Mouse (Mus musculus): ENCODE data around the gene BC052040.

Gene BC052040

DNA sequence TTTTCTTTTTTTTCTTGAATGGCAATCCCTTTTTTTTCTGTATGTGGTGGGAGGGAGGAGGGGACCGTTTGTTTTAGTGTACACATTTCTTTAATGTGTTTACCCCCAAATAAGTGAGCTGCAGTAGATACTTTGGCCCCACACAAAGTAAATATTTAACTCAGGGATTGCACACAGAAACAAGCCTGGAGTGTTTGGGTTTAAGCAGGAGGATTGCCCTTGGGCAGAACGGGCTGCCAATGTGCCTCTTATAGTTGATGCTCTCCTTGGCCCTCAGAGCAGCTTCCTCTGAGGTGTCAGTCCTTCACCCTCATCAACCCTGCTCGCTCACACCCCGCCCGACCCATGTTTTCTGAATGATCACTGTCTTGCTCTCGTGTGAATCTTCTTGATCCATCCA is 177.0 kb downstream of the BC052040 start:
- in situ Hi-C loops (cut with MboI; ENCODE audit: low sequenced_read_pairs), result no loop called here

DNA sequence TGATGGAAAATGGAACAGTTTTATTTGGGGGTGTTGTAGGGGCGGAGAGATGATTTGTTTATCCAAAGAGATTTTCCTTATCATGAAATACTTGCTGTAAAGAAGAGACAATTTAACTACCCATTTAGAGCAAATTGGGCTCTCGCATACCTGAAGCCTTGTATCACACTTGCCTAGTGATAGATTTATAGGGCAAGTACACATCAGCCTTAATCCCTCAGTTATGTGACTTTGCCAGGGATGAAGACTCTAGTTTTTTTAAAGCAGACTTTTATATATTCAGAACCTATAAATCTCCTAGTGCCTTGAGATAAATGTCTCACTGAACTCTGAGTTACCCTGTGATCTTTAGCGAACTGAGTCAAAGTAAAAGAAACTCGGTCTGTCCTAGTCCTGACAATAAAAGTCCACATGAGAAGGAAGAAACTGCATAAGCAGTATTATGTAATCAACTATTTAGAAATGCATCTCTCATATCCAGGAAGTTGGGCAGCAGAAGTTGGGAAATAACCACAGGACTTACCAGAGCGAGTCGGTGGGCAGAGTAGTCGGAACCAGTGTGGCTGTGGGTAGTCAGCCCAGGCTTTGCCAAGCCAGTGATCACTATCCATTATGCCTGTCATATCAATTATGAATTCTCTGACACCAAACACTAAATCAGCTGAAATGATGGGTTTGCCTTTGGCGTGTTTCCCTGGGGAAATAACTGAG is 183.2 kb downstream of the BC052040 start:
- in situ Hi-C loops (cut with MboI; ENCODE audit: low sequenced_read_pairs), result no loop called here

DNA sequence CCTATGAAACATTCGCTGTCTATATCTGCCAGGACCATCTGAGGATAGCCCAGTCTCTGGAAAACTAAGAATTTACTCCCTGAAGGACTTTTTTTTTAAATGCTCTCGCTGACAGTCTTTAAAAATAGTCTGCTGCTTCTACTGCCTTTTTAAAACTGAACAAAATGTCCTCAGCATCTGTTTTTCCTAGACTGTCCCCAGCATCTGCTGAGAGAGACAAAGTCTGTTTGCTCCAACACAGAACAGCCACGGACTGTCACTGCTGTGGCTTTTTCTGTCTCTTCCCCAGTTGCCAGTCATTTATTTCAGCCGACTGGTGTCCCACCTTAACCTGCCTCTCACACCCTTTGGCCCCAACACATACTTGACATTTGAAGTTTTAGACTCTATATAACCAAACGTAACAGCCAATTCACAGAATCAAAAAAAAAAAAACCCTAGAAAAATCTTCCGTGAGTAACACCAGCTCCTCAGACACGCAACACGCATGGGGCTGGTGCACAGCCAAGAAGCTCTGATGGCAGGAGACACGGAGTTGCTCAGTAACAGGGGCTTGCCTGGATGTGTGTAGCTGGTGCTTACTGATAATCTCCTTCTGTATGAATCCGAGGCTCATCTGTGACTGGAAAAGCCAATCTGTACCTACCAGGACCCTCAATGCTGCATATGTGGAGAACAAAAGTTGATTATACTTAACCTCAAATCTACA is 188.2 kb downstream of the BC052040 start:
- in situ Hi-C loops (cut with MboI; ENCODE audit: low sequenced_read_pairs), result no loop called here

DNA sequence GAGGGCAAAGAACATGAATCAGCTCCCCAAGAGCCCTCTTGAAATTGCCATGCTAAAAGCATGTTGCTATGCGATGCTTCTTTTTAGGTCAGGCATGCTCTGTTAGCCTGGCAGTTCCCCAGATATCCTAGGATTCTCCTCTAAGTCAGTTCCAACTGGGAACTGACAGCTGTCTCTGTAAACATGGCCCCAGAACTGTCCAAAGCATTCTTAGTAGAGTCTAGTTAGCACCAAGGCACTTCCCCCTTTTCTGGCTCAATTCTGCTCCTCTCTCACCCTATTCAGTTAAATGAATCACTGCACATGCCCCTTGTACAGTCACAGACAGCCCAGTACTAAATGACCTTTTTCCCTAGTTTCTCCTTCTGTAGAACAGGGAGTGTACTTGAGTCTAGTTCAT is 191.2 kb downstream of the BC052040 start:
- in situ Hi-C loops (cut with MboI; ENCODE audit: low sequenced_read_pairs), result no loop called here

DNA sequence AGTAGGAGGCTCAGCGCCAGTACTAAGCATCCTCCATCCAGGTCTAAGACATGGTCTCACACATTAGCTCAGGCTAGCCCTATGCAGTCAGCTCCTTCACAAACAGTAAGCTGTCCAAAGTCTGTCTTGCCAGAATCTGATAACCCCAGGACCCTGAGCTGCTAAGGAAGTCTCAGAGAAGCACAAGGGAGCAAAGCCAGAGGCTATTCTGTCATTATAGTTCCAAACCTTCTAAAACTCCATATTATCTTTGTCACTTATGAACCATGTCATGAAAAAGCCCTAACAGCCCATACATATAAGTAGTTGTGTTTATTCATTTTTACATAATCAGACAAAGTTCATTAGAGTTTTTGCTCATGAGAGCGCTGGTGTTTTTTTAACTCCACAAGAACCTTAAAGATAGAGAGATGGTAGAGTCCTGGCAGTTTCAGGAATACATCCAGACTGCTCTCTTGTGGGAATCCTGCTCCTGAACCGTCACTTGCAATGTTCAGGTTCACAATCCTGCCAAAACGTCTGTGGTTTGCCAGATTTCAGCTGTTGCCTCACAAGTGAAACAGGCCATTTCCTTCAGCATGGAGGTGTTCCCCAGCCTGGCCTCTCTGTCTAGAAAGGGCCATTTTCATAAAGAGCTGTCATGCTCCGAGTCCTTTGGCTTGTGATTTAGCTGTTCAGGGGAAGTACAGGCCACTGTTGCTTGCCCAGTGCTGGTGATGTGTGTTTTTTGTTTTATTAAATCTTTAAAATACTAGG is 192.8 kb downstream of the BC052040 start:
- in situ Hi-C loops (cut with MboI; ENCODE audit: low sequenced_read_pairs), result no loop called here

DNA sequence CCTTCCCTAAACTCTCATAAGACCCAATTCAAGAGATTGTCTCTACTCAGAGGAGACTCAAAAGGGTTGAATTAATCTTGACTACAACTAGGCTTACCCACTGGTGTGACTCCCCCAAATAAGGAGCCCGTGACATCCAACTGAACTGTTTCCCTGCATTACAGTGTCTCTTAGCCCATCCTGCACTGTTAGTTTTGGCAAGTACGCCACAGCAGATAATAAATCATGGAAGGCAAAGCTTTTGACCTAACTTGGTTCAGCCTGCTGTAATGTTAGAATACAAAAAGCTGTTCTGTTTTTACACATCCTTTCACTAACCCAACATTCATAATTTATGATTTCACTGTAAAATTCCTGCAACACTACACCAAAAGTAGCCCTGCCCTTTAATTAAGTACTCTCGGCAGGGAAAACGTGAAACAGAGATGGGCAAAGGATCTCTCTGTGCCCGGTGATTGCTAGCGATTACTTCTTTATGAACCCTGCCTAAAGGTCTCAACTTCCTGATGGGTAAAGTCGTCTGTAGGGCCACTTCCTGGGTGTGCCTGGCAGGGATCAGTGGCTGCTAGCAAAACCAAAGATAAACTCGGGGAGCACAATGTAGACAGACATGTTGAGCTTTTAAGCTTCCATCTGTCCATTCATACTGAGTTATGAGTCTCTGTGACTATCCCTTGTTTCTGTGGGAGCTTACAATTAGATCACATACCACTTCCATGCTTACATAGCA is 194.1 kb downstream of the BC052040 start:
- in situ Hi-C loops (cut with MboI; ENCODE audit: low sequenced_read_pairs), result no loop called here

DNA sequence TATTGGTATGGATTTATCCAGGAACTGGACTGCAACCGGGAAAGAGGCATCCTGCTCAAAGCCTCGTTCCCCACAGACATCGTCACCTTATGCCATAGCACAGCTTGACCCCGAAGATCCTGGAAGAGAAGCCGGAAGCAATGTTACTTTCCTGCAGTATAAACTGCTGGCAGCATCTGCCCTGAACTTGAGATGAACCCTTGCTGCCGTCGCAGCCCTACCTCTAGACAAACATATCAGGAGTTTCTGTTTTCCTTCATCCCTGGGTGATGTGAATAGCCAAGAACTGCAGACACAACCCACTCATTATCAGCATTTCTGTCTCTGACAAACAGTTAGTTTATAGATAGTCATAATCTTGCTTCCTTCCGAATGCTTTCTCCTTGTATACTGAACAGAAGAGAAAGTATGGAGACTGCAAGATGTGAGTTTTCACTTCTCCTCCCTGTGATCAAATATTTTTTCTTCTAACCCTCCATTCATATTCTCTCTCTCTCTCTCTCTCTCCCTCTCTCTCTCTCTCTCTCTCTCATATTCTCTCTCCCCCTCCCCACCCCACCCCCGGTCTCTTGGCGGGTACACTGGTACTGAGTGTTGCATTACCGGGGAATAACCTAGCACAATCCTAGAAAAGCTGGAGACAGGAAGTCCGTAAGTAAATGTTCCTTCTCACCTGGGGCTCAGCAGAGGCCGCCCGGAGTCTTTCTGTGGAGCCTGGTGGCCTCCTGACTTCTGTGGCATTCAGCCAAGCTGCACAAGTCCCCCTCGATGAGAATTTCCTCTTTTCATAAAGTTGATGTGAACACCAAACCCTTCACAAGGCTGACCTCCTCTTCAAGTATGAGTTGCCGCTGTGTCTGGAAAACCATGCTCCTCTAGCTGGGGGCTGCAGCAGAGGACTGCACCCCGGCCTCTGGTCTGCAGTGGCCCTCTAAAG is 195.7 kb downstream of the BC052040 start:
- in situ Hi-C loops (cut with MboI; ENCODE audit: low sequenced_read_pairs), result no loop called here

DNA sequence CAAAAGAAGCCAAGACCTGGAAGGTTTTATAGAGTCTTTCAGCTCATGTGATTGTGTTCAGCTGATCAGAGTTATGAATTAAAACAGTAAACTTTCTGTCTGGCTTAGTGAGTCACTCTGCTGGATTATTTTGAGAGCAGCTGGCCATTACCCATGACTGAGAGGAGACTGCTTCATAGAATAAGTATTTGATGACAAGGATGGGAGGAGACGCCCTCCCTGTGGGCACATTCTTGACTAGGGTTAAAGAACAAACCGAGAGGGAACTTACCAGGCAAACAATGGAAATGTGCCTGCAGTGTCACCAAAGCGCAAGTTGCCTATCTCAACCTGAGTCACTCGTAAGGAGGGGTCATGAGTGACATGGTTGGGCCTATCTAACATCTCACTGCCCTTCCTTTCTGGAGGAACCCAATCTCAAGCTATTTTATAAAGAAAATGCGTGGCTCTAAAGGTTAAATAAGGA is 199.1 kb downstream of the BC052040 start:
- in situ Hi-C loops (cut with MboI; ENCODE audit: low sequenced_read_pairs), result no loop called here

DNA sequence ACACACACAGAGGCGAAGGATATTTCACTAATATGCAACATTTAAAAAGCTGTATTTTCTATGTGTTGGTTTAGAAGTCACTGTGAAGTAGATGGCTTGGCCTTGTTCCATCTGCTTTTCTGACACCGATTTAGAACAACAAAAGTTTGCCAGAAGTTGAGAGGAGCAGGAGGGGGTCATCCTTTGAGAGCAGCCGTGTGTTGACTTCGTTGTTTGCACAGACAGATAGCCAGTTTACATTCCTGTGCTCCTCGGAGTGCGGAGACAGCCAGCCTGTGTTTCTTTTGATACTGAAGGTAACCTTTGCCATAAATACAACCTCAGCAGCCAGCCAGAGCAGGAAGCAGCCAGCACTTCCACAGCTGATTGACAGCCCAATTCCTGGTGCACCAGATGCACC is 204.2 kb downstream of the BC052040 start:
- in situ Hi-C loops (cut with MboI; ENCODE audit: low sequenced_read_pairs), result no loop called here

DNA sequence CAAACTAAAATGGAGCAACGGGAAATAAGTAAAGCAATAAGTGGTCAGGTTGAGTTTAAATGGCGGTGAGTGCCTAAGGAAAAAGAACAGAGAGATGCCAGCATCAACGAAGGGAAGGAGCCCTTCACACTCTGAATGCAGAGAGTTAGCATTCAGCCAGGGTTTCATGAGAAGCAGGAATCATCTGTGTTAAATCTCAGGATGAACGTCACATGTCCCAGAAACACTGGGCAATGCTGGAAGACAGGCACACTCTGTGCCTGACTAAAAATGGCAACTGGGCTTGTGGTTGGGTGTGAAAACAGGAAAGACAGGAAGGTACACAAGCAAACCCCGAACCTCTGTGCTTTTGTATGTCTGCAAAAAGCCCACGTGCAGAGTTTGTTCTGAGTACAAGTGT is 217.3 kb downstream of the BC052040 start:
- in situ Hi-C loops (cut with MboI; ENCODE audit: low sequenced_read_pairs), result no loop called here

DNA sequence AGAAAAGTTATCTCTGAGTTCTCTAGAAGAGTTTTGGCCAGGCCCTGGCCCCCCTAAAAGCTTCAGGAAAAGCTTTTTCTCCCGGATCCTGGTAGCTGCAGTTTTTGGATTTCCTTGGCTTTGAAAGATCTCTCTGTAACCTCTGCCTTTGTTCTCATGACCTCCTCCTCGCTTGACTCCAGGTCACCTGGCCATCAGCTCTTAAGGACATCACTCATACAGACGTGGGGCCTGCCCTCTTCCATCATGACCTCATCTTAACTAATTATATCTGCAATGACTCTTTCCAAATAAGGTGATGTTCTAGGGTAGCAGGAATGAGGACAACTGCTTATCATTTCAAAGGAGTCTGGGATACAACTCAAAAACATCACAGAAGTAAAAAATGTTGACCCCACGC is 226.9 kb downstream of the BC052040 start:
- in situ Hi-C loops (cut with MboI; ENCODE audit: low sequenced_read_pairs), result no loop called here

DNA sequence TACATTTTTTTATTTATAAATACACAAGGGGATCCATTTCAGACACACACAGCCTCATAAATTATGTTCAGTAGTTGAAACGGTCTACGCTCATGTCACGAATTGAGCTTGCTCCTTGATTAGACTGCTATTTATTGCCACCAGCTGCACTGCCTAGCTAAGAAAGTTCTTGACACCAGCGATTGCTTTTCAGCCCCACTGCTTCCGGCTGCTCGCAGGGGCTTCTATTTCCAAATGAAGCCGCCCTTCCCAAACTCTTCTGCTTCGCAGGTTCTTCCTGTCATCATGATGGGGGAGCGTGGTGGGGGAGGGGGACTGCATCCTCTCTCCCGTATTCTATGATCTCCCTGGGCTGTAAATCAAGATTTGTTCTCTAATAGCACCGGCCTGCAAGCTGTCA is 231.8 kb downstream of the BC052040 start:
- in situ Hi-C loops (cut with MboI; ENCODE audit: low sequenced_read_pairs), result no loop called here

DNA sequence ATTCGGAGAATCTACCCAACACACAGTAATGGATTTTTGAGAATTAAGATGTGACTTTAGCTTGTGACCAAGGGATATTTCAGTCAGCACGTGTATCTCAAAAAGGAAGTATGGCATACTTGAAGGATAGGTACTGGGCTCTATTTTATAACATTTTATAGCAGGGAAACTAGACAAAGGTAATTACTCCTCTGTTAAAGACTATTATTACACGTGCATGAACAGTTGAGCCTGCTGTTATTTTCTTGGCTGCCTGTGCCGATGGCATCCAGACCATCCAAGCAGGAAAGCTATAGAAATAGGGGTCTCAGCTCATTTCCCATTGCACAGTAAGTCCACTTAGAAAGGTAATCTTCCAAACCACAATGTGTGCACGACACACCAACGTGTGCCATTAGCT is 232.2 kb downstream of the BC052040 start:
- in situ Hi-C loops (cut with MboI; ENCODE audit: low sequenced_read_pairs), result no loop called here

DNA sequence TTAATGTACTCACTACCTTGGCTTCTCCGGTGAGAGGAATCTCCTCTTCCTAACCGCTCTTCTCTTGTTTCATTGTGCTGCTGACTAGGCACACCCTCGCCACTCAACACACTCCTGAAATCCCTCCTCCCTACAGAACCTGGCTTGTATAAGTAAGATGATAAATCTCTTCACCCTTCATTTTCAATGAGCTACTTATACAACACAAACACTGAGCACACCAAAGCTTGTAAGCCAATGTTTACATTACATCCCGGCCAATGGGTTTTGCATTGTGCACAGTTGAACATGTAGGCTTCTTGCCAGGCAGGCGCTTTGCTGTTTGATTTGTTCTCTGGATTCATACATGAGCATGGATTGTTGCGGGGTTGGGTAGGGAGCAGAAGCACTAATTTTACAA is 236.4 kb downstream of the BC052040 start:
- in situ Hi-C loops (cut with MboI; ENCODE audit: low sequenced_read_pairs), result no loop called here

DNA sequence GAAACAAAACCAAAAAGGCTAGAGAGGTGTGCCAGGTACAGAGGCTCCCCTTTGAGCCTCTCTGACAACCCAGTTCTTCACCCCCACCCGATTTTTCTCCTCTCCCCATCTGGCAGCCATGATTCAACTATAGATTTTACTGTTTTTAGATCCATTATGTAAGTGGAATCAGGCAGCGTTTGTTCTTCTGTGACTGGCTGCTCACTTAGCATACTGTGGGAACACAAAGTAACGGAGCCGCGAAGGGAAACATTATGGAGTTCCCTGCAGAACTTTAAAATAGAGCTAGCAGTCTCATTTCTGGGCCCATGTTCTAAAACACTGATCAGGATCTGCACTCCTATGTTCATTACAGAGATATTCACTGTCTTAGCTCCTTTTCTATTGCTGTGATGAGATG is 240.8 kb downstream of the BC052040 start:
- in situ Hi-C loops (cut with MboI; ENCODE audit: low sequenced_read_pairs), result no loop called here

Measured in CH12F3 (cell line).